Mouse (Mus musculus): ENCODE measurements around the gene Caln1.
A peak's percentile ranks its signal among the peaks of the same experiment; 100 is the strongest.
"Not testable (repeated sequence)": the region's sequence is repeated elsewhere in the genome, so short reads cannot be mapped to it uniquely, and the experiment has no call there.

The Caln1 gene

GRCm38 (mm10) chr5:130547496-130547895, 178.2 kb downstream of the Caln1 start:
- DNase-seq (ENCODE audit: low spot score), result no peak

GRCm38 (mm10) chr5:130553916-130554315, 184.7 kb downstream of the Caln1 start:
- DNase-seq (ENCODE audit: low spot score), result no peak

DNA sequence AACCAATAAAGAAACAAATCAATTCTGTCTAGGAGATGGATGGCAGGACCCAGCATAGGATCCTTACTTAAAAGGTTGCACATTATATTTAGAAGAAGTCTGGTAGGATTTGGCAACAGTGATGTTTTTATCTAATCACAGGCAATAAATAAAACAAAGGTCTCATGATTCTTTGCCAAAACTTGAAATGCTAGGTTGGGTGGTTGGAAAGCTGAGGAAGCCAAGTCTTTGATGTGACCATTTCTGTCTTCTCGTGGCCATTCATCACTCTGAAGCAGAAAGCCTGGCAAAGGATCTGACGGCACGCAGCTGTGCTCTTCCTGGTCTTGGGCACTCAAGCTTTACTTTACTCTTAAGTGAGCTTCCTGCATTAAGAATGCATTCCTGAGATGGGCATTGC, 193.9 kb downstream of the Caln1 start:
- DNase-seq (ENCODE audit: low spot score), result no peak

DNA sequence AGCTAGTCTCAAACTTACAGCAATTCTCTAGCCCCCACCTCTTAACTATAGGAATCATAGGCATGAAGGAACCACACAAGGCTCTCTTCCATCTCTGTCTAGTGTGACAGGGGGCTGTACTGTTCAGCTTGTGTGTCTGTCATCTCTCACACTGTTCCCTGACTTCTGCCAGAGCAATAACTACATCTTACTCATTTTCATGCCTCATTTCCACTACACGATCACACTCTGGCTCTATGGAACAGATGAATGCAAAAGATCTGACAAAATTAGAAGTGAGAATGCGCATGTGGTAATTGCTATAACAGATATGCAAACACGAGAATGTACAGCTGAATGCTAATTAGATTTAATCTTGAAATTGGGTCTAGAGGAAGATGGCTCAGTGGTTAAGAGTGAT, 196.7 kb downstream of the Caln1 start:
- no peak for DNase-seq (ENCODE audit: low spot score)

- DNase-seq (ENCODE audit: low spot score), result no peak
These were observed 208.3 kb downstream of the Caln1 start for GRCm38 (mm10) chr5:130577581-130577980.

- DNase-seq (ENCODE audit: low spot score), result no peak
These were observed 214.8 kb downstream of the Caln1 start for GRCm38 (mm10) chr5:130584042-130584441.

GRCm38 (mm10) chr5:130586257-130586656, 217.0 kb downstream of the Caln1 start:
- DNase-seq (ENCODE audit: low spot score), result no peak

GRCm38 (mm10) chr5:130596541-130596940, 227.3 kb downstream of the Caln1 start:
- DNase-seq (ENCODE audit: low spot score), result no peak

DNA sequence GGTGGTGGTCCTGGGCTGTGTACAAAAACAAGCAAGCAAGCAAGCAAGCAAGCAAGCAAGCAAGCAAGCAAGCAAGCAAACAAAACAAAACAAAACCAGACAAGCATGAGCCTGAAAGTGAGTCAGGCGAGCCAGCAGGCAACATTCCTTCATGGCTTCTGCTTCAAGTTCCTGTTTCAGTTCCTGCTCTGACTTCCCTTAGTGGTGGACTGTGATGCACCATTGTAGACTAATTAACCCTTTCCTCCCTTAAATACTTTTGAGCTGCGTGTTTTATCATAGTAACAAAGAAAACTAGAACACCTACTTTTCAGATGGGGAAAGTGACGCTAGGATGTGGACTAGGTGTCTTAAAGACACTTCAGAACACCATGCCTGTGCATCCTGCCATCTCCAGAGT, 244.4 kb downstream of the Caln1 start:
- DNase-seq (ENCODE audit: low spot score), result no peak

DNA sequence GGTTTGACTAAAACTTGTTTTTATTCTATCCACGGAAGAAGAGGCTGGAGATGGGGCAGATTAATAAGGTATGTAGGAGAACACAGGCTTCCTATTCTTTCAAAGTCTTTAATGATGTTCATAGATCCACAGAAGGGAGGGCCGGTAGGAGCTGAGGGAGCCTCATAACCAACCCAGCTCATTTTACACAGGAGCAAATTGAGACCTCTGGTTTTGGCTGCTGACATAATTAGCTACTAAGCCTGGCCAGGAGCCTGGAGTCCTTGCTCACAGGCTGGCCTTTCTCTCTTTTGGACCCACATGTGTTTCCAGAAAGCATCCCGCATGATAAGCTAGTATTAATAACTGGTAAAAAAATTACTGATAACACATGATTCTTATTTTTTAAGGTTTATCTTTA, 245.0 kb downstream of the Caln1 start:
- no peak for DNase-seq (ENCODE audit: low spot score)

DNA sequence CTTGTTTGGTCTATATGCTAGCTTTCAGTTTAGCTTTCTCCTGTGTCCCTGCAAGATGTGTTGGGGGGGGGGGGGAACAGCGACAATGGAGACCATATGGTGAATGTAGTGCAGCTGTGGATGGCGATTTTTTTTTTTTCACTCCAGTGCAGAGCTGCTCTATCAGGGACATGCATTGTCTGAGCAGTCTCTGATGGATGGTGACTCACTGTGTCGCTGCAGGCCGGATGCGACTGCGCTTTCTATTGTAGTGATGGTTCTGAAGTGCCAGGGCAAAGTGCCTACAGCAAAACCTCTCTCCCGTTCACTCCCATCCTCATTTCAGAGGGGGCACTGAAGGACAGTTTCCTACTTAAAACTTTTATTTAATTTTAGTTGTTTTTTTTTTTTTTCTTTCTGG, 250.8 kb downstream of the Caln1 start:
- no peak for DNase-seq (ENCODE audit: low spot score)

DNA sequence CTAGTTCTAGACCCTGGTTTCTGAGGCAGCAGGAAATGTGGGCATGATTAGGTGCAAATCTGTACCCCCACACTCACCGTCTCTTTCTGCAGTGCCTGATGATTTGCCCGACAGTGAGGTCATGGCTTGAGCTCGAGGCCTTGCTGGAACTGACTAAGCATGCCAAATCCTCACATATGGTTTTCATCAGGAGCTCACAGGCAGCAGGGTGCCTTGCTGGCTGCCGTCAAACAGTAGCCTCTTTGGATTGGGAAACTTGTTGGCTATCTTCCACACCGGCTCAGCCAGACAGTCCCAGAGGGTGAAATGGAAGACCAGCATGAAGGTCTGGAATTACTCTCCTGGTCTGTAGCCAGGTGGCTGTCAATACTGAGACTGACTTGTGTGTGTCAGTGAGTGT, 254.0 kb downstream of the Caln1 start:
- DNase-seq (ENCODE audit: low spot score), result peak; percentile 27

GRCm38 (mm10) chr5:130627800-130628199, 258.5 kb downstream of the Caln1 start:
- DNase-seq (ENCODE audit: low spot score), result peak; percentile 15

DNA sequence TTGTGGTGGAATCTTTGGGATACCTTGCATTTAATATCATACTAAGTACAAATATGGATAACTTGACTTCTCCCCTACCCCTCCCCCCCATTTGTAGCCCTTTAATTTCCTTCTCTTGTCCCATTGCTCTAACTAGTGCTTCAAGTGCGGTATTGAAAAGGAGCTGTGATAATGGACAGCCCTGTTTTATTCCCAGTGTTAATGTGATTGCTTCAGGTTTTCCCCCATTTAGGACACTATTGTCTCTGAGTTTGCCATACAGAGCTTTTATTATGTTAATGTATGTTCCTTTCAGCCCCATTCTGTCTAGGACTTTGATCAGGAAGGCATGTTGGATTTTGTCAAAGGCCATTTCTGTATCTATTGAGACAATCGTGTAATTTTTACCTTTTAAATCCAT, 266.1 kb downstream of the Caln1 start:
- no peak for DNase-seq (ENCODE audit: low spot score)

GRCm38 (mm10) chr5:130641881-130642280, 272.6 kb downstream of the Caln1 start:
- no peak for DNase-seq (ENCODE audit: low spot score)

DNA sequence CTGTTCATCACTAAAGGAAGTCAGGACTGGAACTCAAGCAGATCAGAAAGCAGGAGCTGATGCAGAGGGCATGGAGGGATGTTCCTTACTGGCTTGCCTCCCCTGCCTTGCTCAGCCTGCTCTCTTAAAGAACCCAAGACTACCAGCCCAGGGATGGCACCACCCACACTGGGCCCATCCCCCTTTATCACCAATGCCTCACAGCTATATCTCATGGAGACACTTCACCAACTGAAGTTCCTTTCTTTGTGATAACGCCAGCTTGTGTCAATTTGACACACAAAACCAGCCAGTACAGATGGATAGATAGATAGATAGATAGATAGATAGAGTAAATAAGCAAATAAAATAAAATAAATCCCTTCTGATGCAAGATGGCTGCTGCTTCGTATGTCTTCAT, 276.9 kb downstream of the Caln1 start:
- DNase-seq (ENCODE audit: low spot score), result not testable (repeated sequence)

DNA sequence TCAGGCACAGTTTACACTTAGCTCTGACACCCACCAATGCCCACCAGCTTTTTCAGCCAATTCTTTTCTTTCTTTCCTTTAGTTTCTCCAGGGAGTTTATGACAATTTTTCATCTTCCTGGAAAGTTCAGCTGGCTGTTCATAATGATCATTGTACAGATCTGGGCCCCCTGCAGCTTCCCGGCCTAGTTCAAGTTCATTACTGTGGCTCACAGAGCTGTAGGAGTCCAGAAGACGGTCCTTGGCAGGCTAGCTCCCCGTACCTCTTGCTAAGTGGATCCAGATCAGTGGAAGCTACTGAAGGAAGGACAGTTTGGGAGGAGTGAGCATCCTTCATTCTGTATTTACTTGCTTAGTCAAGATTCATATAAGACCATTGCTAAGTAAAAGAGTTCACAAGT, 288.9 kb downstream of the Caln1 start:
- DNase-seq (ENCODE audit: low spot score), result no peak

GRCm38 (mm10) chr5:130666091-130666490, 296.8 kb downstream of the Caln1 start:
- DNase-seq (ENCODE audit: low spot score), result no peak

DNA sequence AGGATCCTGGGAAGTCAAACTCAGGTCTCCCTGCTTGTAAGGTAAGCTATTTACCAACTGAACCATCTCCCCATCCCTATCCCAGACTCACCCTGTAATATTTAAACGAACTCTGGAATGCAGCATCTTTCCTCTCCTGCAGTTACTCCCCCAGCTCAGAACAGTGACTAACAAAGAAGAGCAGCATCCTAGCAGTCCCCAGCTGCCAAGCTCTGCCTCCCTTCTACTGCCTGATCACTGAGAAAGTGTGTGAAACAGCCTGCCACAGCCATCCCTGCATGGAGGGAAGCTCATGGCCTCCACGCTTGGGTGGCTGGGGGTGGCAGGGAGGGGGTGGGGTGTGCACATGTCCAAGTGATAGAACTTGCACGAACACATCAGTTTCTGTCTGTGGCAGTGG, 303.3 kb downstream of the Caln1 start:
- DNase-seq (ENCODE audit: low spot score), result no peak

- DNase-seq (ENCODE audit: low spot score), result no peak
These were observed 303.8 kb downstream of the Caln1 start for GRCm38 (mm10) chr5:130673092-130673491.

DNA sequence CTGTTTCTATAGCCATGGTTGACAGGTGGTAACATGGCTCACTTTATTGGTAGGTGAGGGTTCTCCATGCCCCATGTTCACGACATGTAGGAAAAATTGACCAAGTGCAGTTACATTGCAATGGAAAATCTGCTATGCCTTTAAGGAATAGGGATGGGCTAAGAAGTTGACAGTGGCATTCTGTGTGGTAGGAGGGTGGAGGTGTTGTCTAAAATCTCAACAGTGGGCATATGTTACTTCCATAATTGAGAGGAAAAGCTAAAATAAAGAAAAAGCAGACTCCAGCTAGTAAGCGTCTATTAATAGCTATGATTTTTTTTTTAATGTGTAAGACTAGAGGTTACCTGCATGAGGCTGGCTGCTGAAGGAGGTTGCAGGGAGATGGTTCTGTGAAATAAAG, 308.6 kb downstream of the Caln1 start:
- no peak for DNase-seq (ENCODE audit: low spot score)

GRCm38 (mm10) chr5:130685911-130686658, 316.8 kb downstream of the Caln1 start:
- peak; percentile 59 for DNase-seq (ENCODE audit: low spot score)

GRCm38 (mm10) chr5:130688385-130689138, 319.3 kb downstream of the Caln1 start:
- DNase-seq (ENCODE audit: low spot score), result no peak

GRCm38 (mm10) chr5:130691349-130691748, 322.1 kb downstream of the Caln1 start:
- DNase-seq (ENCODE audit: low spot score), result no peak

Measured in layer of hippocampus, adult 11-12 months (tissue).